Mouse (Mus musculus) spleen, adult 2 months (tissue): ENCODE measurements around the gene Shisa8. TPM values are rescaled to one million over a fixed set of nuclear protein-coding genes. Genes with fewer than 3 reads are reported as not detected.
A peak's percentile ranks its signal among the peaks of the same experiment; 100 is the strongest.

Experiments
- DNase-seq, 2 experiments: peaks; one replicate each; pipeline versions ENCODE4 v3.0.0 to v3.0.0-alpha.2; 2012 to 2021; ENCODE audit warnings: low spot score in 2 of 2, low read depth in 1 of 2
- H3K27ac ChIP-seq: fragments of 200-500 bp; 2 replicates; pipeline ENCODE4 v1.5.1; 2012; ENCODE audit warnings: low read length, inconsistent platforms; ENCODE audit not compliant: insufficient read depth
- H3K27me3 ChIP-seq: fragments of 200-500 bp; 2 replicates; pipeline ENCODE4 v1.6.1; 2012; ENCODE audit warnings: mild to moderate bottlenecking, moderate library complexity, low read length, inconsistent platforms; ENCODE audit not compliant: control insufficient read depth, insufficient read depth
- H3K36me3 ChIP-seq: fragments of 200-500 bp; 2 replicates; pipeline ENCODE4 v1.6.1; 2012; ENCODE audit warnings: mild to moderate bottlenecking, low read length, inconsistent platforms; ENCODE audit not compliant: control insufficient read depth, insufficient read depth
- H3K4me1 ChIP-seq: fragments of 200-500 bp; 2 replicates; pipeline ENCODE4 v1.6.1; 2011; ENCODE audit warnings: inconsistent platforms; ENCODE audit not compliant: control insufficient read depth, insufficient read depth, insufficient read length
- H3K4me3 ChIP-seq: fragments of 200-500 bp; 2 replicates; pipeline ENCODE4 v1.5.1; 2011; ENCODE audit warnings: mild to moderate bottlenecking, inconsistent platforms; ENCODE audit not compliant: insufficient read depth, insufficient read length; ENCODE audit errors: extremely low read depth
- CTCF ChIP-seq: fragments of 200-500 bp; IDR thresholded peaks from 2 replicates; pipeline ENCODE4 v1.5.1; 2011; ENCODE audit warnings: mild to moderate bottlenecking, inconsistent platforms; ENCODE audit not compliant: insufficient read depth, insufficient read length, insufficient replicate concordance; ENCODE audit errors: extremely low read depth
- POLR2A ChIP-seq: fragments of 200-500 bp; IDR thresholded peaks from 2 replicates; pipeline ENCODE4 v1.6.1; 2011; ENCODE audit warnings: low read depth, low read length, inconsistent platforms
- WGBS: fragments of 180-500 bp; shearing (Covaris S2); methylation state at CpG from one replicate; pipeline ENCODE4 v1.1.7; 2018; 5-methylcytosine and 5-hydroxymethylcytosine counted together
- polyA plus RNA-seq: library from polyadenylated mRNA; depleted of rRNA; stranded (reverse); fragments of >200 nt; gene quantifications from 2 replicates; pipeline ENCODE4 v1.2.3, GENCODE M21; 2012

Shisa8 gene
- polyA plus RNA-seq, 1 experiment, result 5.4 TPM

DNA sequence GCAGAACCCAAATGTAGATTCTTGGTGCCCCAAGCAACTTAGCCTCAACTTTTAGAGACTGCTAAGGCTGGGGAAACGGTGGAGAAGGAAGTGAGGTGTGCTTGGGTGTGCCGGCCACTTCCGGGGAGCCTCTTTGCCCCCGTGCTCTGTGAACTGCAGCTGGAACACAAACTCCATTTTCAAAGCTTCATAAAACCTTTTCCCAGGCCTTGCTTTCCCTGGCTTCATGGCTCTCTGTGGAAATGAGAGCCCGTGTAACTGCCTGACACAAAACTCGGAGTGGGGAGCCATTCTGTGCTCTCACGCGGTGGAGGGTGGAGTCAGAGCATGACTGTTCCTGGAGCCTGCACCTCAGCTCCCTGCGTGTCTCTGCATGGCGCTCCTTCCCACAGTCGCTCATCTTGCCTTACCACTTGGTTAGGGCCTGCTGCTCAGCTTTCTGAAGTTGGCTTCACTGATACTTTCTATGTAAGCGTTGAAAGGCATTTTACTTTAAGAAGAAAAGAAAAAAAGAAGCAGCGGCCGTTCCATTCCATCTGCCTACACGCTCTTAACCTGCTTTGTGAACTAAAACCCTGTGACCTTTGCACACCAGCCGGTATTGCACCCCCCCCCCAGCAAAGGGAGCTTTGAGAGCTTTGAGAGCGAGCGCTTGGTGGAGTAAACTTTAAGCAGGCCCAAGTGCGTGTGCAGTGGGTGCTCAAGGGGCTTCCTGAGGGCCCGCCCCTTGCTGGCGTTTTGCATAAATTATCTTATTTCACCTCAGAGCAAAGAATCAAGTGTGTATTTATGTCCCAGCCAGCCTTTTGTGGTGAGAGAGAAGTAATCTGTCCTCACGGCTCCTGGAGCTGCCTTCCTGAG, 46.1 kb downstream of the Shisa8 start:
- H3K4me3 ChIP-seq, result peak overlapping the region; percentile 53
- peak; percentile 40 for TF ChIP-seq POLR2A
- TF ChIP-seq CTCF, result no peak
- peaks cover 49% of the 10 kb centered on the region for H3K4me1 ChIP-seq
- no peaks in the 10 kb centered on the region for H3K27me3 ChIP-seq
- DNase-seq, result peak in 1 of 2 experiments; percentile 69
- H3K27ac ChIP-seq, result peak overlapping the region; percentile 100
- WGBS, result 16% methylated on average over 22 of the region's 22 CpGs
- peaks cover 16% of the 10 kb centered on the region for H3K36me3 ChIP-seq

DNA sequence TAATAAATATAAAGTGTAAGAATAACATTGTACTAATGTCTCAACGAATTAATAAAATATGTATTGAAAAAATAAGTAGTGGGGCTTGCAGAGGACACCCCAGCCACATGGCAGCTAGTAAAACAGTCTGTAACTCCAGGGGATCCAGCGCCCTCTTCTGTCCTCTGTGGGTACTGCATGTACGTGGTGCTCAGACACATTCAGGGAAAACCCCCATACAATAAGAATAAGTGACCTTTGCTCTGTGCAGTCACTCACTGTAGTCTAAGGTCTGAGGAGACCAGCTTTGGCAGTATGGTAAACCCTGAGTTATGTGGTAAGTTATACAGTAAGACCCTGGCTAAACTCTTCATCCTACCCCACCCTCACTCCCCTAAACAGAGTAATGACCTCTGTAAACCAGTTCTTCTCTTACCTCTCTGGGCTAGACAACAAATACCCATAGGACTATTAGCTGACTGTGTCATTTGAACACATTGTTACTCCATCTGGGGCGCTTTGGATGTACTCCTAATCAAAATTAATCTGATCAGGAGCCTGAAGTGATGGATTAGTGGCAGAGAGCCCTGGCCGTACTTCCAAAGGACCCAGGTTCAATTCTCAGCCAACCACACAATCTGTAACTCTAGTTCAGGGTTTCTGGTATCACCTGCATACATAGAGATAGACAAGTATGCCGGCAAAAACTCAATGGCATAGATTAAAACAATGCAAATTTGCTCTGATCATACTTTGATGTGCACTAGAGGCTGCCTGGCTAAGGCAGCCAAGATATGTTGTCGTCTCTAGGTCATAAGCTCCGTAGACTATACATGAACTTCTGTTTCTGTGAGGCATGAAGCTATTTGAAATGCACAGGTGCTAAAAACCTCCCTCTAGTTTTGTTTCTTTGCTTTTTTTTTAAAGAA, 47.0 kb downstream of the Shisa8 start:
- DNase-seq, result peak in 1 of 2 experiments; percentile 89
- WGBS, result 22% methylated on average over 8 of the region's 8 CpGs
- Histone ChIP-seq H3K4me3 (no peak overlapping the region), H3K27me3 (no peaks in the 10 kb centered on the region), H3K27ac (peak overlapping the region; percentile 100), H3K4me1 (peaks cover 56% of the 10 kb centered on the region), H3K36me3 (peaks cover 10% of the 10 kb centered on the region)
- TF ChIP-seq CTCF, result peak; percentile 68; the same call in 1 of the 2 replicates
- TF ChIP-seq POLR2A, result no peak

DNA sequence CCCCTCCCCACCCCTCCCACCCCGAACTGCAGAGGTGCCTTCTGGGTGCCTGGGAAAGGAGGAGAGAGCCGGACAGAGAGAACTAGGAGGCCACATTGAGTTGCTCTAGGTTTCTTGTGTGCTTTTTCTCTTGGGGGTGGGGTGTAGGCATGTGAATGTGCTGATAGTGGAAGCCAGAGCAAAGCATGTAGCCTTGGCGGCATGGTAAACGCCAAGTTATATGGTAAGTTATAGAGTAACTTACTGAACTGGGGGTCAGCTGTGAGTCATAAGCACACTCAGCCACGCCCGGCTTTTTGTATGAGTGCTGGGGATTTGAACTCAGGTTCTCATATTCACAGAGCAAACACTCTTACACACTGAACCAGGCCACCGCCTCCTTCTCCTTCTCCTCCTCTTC, 48.1 kb downstream of the Shisa8 start:
- TF ChIP-seq POLR2A (no peak), CTCF (no peak)
- no peaks in the 10 kb centered on the region for H3K36me3 ChIP-seq
- H3K27me3 ChIP-seq, result no peaks in the 10 kb centered on the region
- no peak overlapping the region for H3K4me3 ChIP-seq
- peaks cover 65% of the 10 kb centered on the region for H3K4me1 ChIP-seq
- DNase-seq, result no peak
- WGBS, result 67% methylated on average over 7 of the region's 7 CpGs
- peak overlapping the region; percentile 71 for H3K27ac ChIP-seq

DNA sequence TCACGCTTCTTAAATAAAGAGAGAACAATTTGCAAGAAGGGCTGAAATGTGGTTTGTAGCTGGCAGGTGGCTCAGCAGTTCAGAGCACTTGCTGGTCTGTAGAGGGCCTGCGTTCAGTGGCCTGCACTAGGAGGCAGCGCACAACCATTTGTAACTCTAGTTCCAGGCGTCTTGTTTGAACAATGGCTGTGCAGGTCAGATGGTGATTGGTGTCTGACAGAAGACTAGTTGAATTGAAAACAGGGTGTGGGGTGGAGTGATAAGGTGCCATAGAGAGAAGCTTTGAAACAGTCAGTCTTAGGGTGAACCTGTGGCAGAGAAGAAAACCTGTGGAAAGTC, 48.6 kb downstream of the Shisa8 start:
- H3K4me3 ChIP-seq, result no peak overlapping the region
- WGBS, result 23% methylated on average over 4 of the region's 4 CpGs
- H3K27me3 ChIP-seq, result no peaks in the 10 kb centered on the region
- TF ChIP-seq POLR2A, result no peak
- no peak for TF ChIP-seq CTCF
- DNase-seq, result no peak
- peak overlapping the region; percentile 57 for H3K27ac ChIP-seq
- no peaks in the 10 kb centered on the region for H3K36me3 ChIP-seq
- H3K4me1 ChIP-seq, result peaks cover 66% of the 10 kb centered on the region

DNA sequence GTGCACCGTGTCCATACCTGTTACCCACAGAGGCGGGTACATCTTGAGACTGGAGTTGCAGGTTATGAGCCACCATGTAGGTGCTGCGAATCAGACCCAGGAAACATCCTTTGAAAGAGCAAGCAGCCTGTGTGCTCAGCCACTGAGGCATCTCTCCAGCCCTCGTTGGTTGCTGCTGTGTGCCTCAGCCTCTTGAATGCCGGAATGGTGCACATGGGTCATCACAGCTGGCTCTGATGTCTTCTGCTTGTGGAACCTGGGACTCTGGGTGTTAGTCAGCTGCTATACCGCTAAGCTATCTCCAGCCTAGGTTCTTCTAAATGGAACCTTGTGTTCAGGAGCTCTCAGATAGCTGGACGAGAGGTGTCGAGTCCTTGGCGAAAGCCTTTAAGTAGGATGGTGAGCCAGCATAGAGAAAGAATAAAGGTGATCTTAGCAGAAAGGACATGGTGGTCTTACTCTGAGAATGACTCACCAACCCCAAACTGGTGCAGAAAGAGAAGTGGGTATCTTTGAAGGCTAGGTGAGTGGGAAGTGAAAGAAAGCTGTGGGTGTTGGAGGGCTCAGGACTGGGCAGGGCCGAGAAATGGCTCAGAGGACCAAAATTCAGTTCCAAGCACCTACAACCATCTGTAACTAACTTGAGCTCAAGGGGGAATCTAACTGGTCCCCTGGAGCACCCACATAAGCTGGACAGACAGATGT, 49.1 kb downstream of the Shisa8 start:
- no peaks in the 10 kb centered on the region for H3K27me3 ChIP-seq
- TF ChIP-seq CTCF (no peak), POLR2A (no peak)
- no peak for DNase-seq
- H3K4me1 ChIP-seq, result peaks cover 63% of the 10 kb centered on the region
- no peaks in the 10 kb centered on the region for H3K36me3 ChIP-seq
- no peak overlapping the region for H3K4me3 ChIP-seq
- WGBS, result 52% methylated on average over 10 of the region's 10 CpGs
- peak overlapping the region; percentile 57 for H3K27ac ChIP-seq

DNA sequence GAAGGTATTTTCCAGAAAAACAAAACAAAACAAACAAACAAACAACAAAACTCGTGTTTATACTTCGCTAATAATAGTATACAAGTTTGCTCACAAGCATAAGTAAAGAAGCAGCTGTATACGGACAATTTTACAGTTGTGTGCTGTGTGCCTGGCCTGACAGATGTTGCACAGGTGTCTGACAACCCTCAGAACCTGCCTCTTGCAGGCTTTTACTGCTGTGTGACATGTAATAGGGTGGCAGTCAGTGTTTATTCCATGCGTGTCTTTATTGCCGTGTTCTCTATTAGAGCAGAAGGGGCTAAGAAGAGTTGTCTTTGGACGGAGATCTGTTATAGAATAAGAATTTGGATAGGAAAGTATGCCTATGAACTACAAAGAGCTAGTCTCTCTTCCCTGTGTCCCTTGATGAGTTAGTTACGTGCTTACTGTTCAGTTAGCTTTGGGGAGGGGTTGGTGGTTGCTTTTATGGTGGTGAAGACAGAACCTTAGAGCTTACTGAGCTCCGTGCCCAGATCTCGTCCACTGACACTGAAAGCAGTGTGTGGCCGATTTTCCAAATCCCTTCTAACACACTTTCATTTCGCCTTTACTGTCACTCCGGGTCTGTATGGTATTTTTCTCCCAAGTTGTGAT, 50.5 kb downstream of the Shisa8 start:
- 74% methylated on average over 12 of the region's 12 CpGs for WGBS
- H3K4me1 ChIP-seq, result peaks cover 51% of the 10 kb centered on the region; the same call in 1 of the 2 replicates
- TF ChIP-seq POLR2A (no peak), CTCF (no peak)
- H3K27me3 ChIP-seq, result no peaks in the 10 kb centered on the region
- no peak overlapping the region for H3K4me3 ChIP-seq
- no peak for DNase-seq
- H3K27ac ChIP-seq, result peak overlapping the region; percentile 31
- no peaks in the 10 kb centered on the region for H3K36me3 ChIP-seq
